Mouse (Mus musculus): ENCODE data around the gene Spen.

DNA sequence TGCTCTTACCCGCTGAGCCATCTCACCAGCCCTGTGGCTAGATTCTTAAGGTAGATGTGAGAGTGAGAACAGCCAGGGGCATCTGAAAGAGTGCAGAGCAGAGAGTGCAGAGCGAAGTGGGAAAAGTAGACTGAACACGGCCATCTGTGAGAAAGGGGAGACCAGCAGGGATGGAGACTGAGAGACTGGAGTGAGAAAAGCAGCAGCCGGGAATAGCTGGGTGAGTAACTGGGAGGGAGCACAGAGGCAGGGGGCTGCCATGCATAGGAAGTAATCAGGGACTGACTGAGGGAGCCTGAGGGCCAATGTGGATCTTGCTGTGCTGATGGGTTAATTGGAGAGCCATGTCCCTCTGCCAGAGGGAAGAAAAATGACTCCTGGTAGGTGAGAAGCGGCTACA, 35.7 kb downstream of the Spen start:
- TF ChIP-seq CTCF (IDR thresholded peaks at IDR 0.05; ENCODE audit: low read depth): no peak
- TF ChIP-seq EP300 (IDR thresholded peaks at IDR 0.05; ENCODE audit: low read depth): no peak
